Mouse (Mus musculus) R1 (cell line): ENCODE results near the gene Glg1.
"Not testable (repeated sequence)": the region's sequence is repeated elsewhere in the genome, so short reads cannot be mapped to it uniquely, and the experiment has no call there.

Source experiments
- DNase-seq: peaks from one replicate; pipeline ENCODE4 v3.0.0-alpha.2; 2018; ENCODE audit warnings: low read depth, low spot score

The Glg1 gene

GRCm38 (mm10) chr8:111258631-111259407, at the start of gene Glg1:
TSS of gene Glg1 (minus strand) at chr8:111259216.
- DNase-seq, result peak; percentile 92

GRCm38 (mm10) chr8:111305031-111305730, 46.2 kb upstream of the Glg1 start:
- DNase-seq, result no peak

DNA sequence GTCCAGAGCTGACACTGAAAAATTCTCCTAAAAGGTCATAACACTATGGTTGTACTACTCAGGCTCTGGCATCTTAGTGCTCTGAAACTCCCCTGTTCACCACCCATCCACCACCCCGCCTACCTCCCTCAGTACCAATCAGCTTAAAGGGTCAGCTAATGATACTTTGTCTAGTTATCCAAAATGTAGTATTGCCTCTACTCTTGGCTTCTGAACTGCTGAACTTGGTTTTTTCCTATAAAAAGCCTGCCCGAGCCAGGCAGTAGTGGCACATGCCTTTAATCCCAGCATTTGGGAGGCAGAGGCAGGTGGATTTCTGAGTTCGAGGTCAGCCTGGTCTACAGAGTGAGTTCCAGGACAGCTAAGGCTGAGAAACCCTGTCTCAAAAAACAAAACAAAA, 45.3 kb upstream of the Glg1 start:
- DNase-seq, result no peak

GRCm38 (mm10) chr8:111303076-111303803, 44.2 kb upstream of the Glg1 start:
- DNase-seq, result peak; percentile 80

- peak; percentile 48 for DNase-seq
Observed at GRCm38 (mm10) chr8:111300597-111301546, 41.9 kb upstream of the Glg1 start.

GRCm38 (mm10) chr8:111299821-111300568, 41.0 kb upstream of the Glg1 start, which contains the start of gene Rfwd3:
TSS of gene Rfwd3 (minus strand) at chr8:111300222.
- DNase-seq, result peak; percentile 99

- DNase-seq, result peak; percentile 76
Observed at GRCm38 (mm10) chr8:111299363-111299820, 40.4 kb upstream of the Glg1 start.

DNA sequence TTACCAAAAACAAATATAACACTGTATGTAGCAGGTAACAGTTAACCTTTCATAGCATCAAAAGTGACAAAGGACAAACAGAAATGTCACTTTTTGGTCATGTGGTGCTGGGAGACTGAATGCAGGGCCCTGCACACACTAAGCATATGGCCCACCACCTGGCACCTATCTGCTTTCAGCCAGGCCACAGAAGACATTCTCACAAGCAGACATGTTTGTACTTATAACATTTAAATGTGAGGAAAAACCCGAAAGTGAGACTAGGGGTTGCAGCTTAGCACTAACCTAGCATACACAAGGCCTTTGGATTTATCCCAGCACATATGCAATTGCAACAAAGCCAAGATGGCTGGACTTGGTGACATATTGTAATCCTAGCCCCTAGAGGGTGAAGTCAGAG, 39.0 kb upstream of the Glg1 start:
- no peak for DNase-seq

DNA sequence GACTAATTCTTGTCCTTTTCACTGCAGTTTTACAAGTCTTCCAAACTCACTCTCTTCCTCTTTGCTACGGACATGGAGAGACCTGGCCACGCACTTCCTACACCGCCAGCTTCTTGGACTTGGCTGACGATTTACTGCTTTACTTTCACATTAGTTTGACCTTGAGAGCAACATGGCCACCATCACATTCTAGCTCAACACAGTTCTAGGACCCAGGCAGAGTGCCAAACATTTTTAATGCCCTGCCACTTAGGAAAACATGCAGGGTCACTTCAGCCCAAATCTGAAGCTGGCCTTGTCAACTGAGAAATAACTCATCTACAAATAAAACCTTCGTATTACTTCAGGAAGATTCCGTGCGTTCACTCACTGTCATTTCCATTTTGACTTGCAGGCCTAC, 32.7 kb upstream of the Glg1 start:
- DNase-seq, result no peak

DNA sequence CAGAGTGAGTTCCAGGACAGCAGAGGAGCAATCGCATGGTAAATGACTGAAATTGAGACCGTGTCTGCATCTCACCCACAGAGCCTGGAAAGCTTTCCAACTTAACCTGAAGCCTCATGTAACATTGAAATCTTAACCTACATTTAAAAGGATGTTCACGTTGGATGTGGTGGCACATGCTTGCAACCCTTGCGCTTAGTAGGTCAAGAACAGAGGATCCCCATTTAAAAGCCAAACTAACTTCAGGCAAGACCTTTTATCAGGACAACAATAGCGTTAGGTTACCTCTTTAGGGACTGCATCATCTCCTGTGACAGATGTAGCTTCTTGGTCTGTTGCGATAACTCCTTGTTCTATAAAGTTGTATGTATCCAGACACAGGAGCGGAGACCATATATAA, 31.6 kb upstream of the Glg1 start:
- DNase-seq, result no peak

- no peak for DNase-seq
Observed at GRCm38 (mm10) chr8:111285603-111286002, 26.6 kb upstream of the Glg1 start.

DNA sequence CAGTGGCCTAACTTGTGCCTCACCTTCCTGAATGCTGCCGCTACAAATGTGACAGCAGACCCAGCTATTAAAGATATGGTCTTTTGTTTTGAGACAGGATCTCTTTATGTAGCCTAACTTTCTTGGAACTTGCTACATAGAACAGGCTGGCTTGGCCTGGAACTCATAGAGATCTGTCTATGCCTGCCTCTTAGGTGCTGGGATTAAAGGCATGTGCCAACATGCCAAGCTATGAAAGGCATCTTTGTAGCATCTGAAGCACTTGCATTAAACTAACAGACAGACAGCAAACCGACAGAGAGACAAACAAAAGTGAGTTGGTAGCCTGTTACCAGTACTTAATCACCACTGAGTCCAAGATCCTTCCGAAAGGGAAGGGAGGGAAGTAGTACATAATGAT, 23.1 kb upstream of the Glg1 start:
- DNase-seq, result no peak

- peak; percentile 49 for DNase-seq
Observed at GRCm38 (mm10) chr8:111268277-111268676, 9.3 kb upstream of the Glg1 start.

DNA sequence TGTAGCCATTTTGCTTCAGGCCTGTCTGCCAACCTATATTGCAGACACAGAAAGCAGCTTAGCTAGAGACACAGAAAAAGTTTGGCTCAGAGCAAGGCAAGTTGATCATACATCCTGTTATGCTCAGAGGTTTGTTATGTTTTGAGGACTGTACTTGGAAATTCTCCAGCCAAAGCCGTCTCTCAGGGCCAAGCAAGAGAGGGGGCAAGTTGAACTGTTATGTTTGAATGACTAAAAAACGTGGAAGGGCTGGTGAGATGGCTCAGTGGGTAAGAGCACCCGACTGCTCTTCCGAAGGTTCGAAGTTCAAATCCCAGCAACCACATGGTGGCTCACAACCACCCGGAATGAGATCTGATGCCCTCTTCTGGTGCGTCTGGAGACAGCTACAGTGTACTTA, 7.1 kb upstream of the Glg1 start:
- DNase-seq, result not testable (repeated sequence)

- no peak for DNase-seq
Observed at GRCm38 (mm10) chr8:111264693-111265220, 5.7 kb upstream of the Glg1 start.

DNA sequence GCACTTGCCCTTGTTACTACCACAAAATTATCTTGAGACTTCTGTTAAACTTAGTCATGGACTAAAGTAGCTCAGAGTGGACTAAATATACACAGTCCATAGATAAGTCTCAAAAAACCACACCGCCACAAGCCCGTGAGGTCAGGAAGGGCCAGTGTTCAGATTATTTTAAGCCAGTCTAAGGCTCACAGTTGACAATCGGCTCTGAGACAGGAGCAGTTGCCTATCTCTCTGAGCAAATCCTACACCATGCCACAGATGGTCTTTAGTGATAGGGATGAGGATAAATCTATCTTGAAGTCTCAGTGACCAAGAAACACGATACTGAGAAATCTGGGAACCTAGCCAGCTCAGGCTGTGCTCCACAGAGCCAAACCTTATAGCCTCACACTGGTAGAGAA, 3.0 kb upstream of the Glg1 start:
- DNase-seq, result no peak

- no peak for DNase-seq
Observed at GRCm38 (mm10) chr8:111260251-111260650, 1.2 kb upstream of the Glg1 start.

GRCm38 (mm10) chr8:111259408-111259741, 359 bp upstream of the Glg1 start:
- DNase-seq, result no peak

DNA sequence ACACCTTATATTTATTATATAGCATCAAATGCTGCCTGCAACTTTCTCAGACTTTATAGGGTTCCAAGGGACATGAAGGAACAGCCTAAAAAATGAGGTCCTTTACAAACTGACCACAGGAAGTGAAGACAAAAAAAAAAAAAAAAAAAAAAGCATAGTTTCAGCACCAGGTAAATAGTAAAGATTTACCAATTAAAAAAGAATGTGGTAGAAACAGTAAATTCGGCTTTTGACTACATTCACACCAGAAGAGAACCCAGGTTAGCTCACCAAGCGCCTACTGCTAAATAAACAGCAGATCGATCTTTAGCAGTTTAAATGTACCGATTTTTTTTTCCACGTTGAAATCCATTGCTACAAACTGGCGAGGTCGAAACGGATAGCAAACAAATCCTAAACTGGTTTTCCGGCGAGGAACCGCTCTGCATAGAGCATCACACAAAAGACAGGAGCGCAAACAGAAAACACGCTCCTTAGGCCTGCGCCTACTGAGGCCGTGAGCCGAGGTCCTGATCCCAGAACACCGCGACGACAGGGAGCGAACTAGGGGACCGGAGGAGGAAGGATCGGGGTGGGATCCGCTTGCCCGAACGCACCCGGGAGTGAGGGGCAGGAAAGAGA, 896 bp downstream of the Glg1 start:
- no peak for DNase-seq
